Mouse (Mus musculus): ENCODE measurements at regions not wholly inside any gene's neighbourhood (a gene's known extent, or its start where the extent isn't known, plus 50 kb on each side); places are given as distances from the start of the nearest gene placed in this dataset.

DNA sequence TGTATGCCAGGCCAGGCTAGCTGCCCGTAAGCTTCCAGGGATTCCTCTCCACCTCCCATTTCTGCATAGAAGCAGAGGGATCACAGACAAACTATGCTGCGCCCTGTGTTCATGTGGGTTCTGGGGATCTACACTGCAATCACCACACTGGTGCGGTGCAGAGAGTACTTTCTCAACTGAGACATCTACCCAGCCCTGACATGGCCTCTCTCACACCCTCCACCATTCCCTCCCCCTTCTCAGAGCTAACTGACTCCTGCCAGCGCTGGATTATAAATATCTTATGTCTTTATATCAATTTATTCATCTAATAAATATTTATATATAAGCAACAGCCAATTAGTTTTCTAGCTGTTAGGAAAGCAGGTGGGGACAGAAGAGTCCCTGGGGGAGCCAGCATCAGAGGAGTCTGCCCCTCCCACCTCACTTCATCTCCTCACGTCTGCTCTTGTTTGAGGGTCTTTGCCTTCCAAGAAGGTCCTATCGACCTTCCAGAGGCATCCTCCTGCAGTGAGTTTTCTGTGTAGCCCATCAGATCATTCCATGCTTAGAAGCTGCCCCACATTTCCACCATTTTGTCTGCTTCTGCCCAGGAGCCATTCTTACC lies 58.7 kb upstream of the Glrp1 start:
- TF ChIP-seq CTCF (IDR thresholded peaks at IDR 0.05; ENCODE audit: low read depth) (no peak), EP300 (IDR thresholded peaks at IDR 0.05; ENCODE audit: low read depth) (no peak)
